Mouse (Mus musculus) heart, postnatal 14 days (tissue): Measurements from ENCODE around the gene Smyd1. TPM values are rescaled to one million over a fixed set of nuclear protein-coding genes. Genes with fewer than 3 reads are reported as not detected.

ENCODE experiments used
- DNase-seq, 2 experiments: peaks; one replicate each; pipeline ENCODE4 v3.0.0; 2021 to 2022
- intact Hi-C: fragments of 180-260 bp; cut with DNase I; formaldehyde crosslinking; loops from one replicate; pipeline ENCODE4 v1.15.1; 2025
- long read RNA-seq, 2 experiments: library from polyadenylated mRNA; stranded (forward); transcript quantifications; one replicate each; pipeline ENCODE4 v2.0.0; 2021
- total RNA-seq, 2 experiments: library from RNA; stranded (reverse); gene quantifications; 2 replicates each; pipeline ENCODE4 v1.2.3; 2021

Gene Smyd1
- 100 to 1,000 TPM; 352 to 365 TPM for total RNA-seq
- long read RNA-seq, experiment 1, transcript Smyd1-201 (10 exons, 3,361 nt), result major isoform, 146 of 300 reads
- long read RNA-seq, experiment 1, transcript Smyd1-202 (9 exons, 3,292 nt), result minor isoform, 84 of 300 reads
- long read RNA-seq, experiment 1, partial matches to known transcripts, result 24 of 300 reads
- long read RNA-seq, experiment 1, other reads (novel, unspliced or antisense), result 46 of 300 reads
- long read RNA-seq, experiment 2, transcript Smyd1-202 (9 exons, 3,292 nt), result minor isoform, 80 of 248 reads
- long read RNA-seq, experiment 2, transcript Smyd1-201 (10 exons, 3,361 nt), result major isoform, 120 of 248 reads
- long read RNA-seq, experiment 2, partial matches to known transcripts, result 10 of 248 reads
- long read RNA-seq, experiment 2, other reads (novel, unspliced or antisense), result 38 of 248 reads

GRCm38 (mm10) chr6:71321826-71322283 lies at the start of gene Smyd1:
TSS of gene Smyd1 (minus strand) at chr6:71322233.
- no peak for DNase-seq
- intact Hi-C loops, result no loop called here

GRCm38 (mm10) chr6:71371085-71371605 lies 49.1 kb upstream of the Smyd1 start:
- DNase-seq, result no peak
- intact Hi-C loops, result no loop called here

GRCm38 (mm10) chr6:71369416-71369815 lies 47.4 kb upstream of the Smyd1 start:
- DNase-seq, result no peak
- intact Hi-C loops, result no loop called here

- DNase-seq, result no peak
- intact Hi-C loops, result no loop called here
Observed at GRCm38 (mm10) chr6:71363995-71364394, 42.0 kb upstream of the Smyd1 start.

- no peak for DNase-seq
- intact Hi-C loops, result no loop called here
Observed at GRCm38 (mm10) chr6:71361156-71361670, 39.2 kb upstream of the Smyd1 start.

GRCm38 (mm10) chr6:71360751-71361150 lies 38.7 kb upstream of the Smyd1 start:
- intact Hi-C loops, result no loop called here
- DNase-seq, result no peak

- DNase-seq, result no peak
- intact Hi-C loops, result no loop called here
Observed at GRCm38 (mm10) chr6:71360221-71360620, 38.2 kb upstream of the Smyd1 start.

- no peak for DNase-seq
- intact Hi-C loops, result no loop called here
Observed at GRCm38 (mm10) chr6:71357493-71357892, 35.5 kb upstream of the Smyd1 start.

GRCm38 (mm10) chr6:71353722-71354121 lies 31.7 kb upstream of the Smyd1 start:
- intact Hi-C loops, result no loop called here
- DNase-seq, result no peak

- intact Hi-C loops, result no loop called here
- no peak for DNase-seq
Observed at GRCm38 (mm10) chr6:71352866-71353427, 30.9 kb upstream of the Smyd1 start.

- DNase-seq, result no peak
- intact Hi-C loops, result no loop called here
Observed at GRCm38 (mm10) chr6:71352201-71352600, 30.2 kb upstream of the Smyd1 start.

- intact Hi-C loops, result no loop called here
- no peak for DNase-seq
Observed at GRCm38 (mm10) chr6:71351201-71351600, 29.2 kb upstream of the Smyd1 start.

GRCm38 (mm10) chr6:71348006-71348405 lies 26.0 kb upstream of the Smyd1 start:
- intact Hi-C loops, result no loop called here
- no peak for DNase-seq

- no peak for DNase-seq
Observed at GRCm38 (mm10) chr6:71341179-71341578, 19.1 kb upstream of the Smyd1 start.

GRCm38 (mm10) chr6:71339351-71339750 lies 17.3 kb upstream of the Smyd1 start:
- intact Hi-C loops, result no loop called here
- DNase-seq, result no peak

More at GRCm38 (mm10) chr6:71341179-71341578, 19.1 kb upstream of the Smyd1 start:
- intact Hi-C loops, result no loop called here

GRCm38 (mm10) chr6:71338941-71339340 lies 16.9 kb upstream of the Smyd1 start:
- intact Hi-C loops, result no loop called here
- DNase-seq, result no peak

- intact Hi-C loops, result no loop called here
- DNase-seq, result no peak
Observed at GRCm38 (mm10) chr6:71337666-71338065, 15.6 kb upstream of the Smyd1 start.

GRCm38 (mm10) chr6:71333578-71334273 lies 11.7 kb upstream of the Smyd1 start:
- DNase-seq, result no peak
- intact Hi-C loops, result no loop called here

GRCm38 (mm10) chr6:71333031-71333430 lies 11.0 kb upstream of the Smyd1 start:
- no peak for DNase-seq
- intact Hi-C loops, result no loop called here

GRCm38 (mm10) chr6:71332236-71332965 lies 10.4 kb upstream of the Smyd1 start:
- intact Hi-C loops, result no loop called here
- no peak for DNase-seq
